Mouse (Mus musculus): ENCODE data around the gene Icam4. TPM values are rescaled to one million over a fixed set of nuclear protein-coding genes. Genes with fewer than 3 reads are reported as not detected.
A peak's percentile ranks its signal among the peaks of the same experiment; 100 is the strongest.

The Icam4 gene
- polyA plus RNA-seq, 1 experiment from 2014 or later, result 1.9 TPM

DNA sequence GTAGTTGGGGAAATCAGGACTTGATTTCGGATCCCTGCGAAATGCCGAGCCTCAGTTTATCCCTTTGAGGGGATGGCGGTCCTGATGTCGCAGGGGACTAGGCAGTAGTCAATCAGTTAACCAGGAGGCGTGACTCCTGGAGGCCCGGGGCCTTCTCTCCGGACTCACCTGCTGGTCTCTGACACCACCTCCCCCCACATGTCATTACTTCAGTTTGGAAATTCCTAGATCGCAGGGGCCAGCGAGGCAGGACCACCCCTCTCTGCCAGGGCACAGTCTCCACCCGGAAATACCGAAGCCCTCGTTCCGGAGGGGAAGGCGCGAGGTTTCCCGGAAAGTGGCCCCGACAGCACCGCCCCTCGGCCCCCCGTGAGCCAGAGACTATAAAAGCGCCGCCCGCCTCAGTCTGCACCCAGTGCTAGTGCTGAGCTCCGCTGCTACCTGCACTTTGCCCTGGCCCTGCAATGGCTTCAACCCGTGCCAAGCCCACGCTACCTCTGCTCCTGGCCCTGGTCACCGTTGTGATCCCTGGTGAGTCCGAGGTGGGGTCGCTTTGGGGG lies 13.5 kb upstream of the Icam4 start, which contains the start of gene Icam1:
Icam1 (plus strand) TSS at position 415 of the 560 bp plus-strand sequence.
- no peaks in the 10 kb centered on the region for H3K9me3 ChIP-seq
- no peak within 1 kb of the TSS for H3K27ac ChIP-seq
- peaks cover 12% of the 10 kb centered on the region for H3K4me1 ChIP-seq
- H3K4me3 ChIP-seq (replicated peaks), result peak within 1 kb of the TSS; percentile 25
- H3K4me2 ChIP-seq, result peak within 1 kb of the TSS; percentile 41
- H3K36me3 ChIP-seq (replicated peaks), result no peaks in the 10 kb centered on the region
- 1% methylated on average over 30 of the region's 30 CpGs for WGBS
- peak within 1 kb of the TSS; percentile 21 for H3K9ac ChIP-seq
- no peak for ATAC-seq (ENCODE audit: low FRiP score)
- peaks cover 79% of the 10 kb centered on the region for H3K27me3 ChIP-seq

DNA sequence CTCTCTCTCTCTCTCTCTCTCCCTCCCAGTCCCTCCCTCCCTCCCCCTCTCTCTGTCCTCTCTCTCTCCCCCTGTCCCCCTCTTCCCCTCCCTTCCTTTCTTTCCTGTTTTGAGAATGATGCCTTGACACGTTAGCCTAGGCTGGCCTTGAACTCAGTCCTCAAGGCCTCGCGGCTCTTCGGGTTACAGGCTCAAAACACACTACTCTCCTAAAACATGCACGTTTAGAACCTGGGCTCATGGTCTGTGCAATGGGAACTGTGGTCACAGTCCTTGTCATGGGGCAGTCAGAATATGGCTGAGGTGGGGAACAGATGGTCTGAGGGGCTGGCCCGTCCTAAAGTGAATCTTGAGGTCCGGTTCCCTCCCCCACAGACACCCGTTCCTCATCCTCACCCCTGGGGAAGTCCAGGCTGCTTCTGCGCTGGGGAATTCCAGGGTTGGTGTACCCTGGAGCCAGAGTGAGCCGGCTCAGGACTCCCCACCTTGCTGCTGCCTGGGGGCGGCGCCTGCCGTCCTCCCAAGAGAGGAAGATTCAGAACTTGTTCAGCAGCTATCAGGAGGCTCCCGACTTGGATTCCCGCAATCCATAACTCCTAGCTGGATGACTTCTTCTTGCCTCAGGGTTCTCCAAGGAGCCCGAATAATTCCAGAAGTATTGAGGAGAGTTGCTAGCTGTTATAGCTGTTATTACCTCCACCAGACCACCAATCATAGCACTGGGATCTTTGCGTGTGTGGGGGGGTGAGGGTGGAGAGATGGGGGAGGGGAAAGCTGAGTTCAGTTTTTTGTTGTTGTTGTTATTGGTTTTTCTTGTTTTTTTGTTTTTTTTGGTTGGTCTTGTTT lies 12.6 kb upstream of the Icam4 start:
- Histone ChIP-seq H3K27ac (no peak overlapping the region), H3K36me3 (replicated peaks) (no peaks in the 10 kb centered on the region), H3K4me3 (replicated peaks) (peak overlapping the region; percentile 25; the same call in 1 of the 2 replicates), H3K9ac (0 out of 2 replicates have a peak overlapping the region, but pooled peaks have one; percentile 21), H3K4me2 (no peak overlapping the region), H3K9me3 (no peaks in the 10 kb centered on the region), H3K4me1 (peaks cover 12% of the 10 kb centered on the region), H3K27me3 (peaks cover 77% of the 10 kb centered on the region)
- 8% methylated on average over 17 of the region's 17 CpGs for WGBS
- no peak for ATAC-seq (ENCODE audit: low FRiP score)

GRCm38 (mm10) chr9:21017177-21017575 lies 12.0 kb upstream of the Icam4 start:
- no peak overlapping the region for H3K4me3 ChIP-seq (replicated peaks)
- no peak overlapping the region for H3K27ac ChIP-seq
- peaks cover 72% of the 10 kb centered on the region for H3K27me3 ChIP-seq
- 33% methylated on average over 4 of the region's 4 CpGs for WGBS
- no peak overlapping the region for H3K4me2 ChIP-seq
- no peaks in the 10 kb centered on the region for H3K9me3 ChIP-seq
- no peak for ATAC-seq (ENCODE audit: low FRiP score)
- no peak overlapping the region for H3K9ac ChIP-seq
- peaks cover 12% of the 10 kb centered on the region for H3K4me1 ChIP-seq
- no peaks in the 10 kb centered on the region for H3K36me3 ChIP-seq (replicated peaks)

DNA sequence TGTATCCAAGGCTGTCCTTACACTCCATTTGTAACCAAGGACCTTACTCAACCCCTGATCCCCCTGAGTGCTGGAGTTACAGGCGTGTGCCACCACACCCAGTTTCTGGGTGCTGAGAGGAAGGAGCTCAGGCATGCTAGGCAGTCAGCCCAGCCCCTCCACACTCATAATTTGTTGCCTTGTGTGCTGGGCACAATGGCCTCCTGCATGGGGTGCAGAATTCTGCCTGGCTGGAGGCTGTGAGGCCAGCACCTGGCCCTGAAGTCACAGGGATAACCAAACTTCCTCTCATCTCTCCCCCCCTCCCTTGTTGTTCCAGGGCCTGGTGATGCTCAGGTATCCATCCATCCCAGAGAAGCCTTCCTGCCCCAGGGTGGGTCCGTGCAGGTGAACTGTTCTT lies 10.6 kb upstream of the Icam4 start:
- H3K36me3 ChIP-seq (replicated peaks), result no peaks in the 10 kb centered on the region
- peaks cover 12% of the 10 kb centered on the region for H3K4me1 ChIP-seq
- no peak for ATAC-seq (ENCODE audit: low FRiP score)
- H3K9me3 ChIP-seq, result no peaks in the 10 kb centered on the region
- 70% methylated on average over 2 of the region's 2 CpGs for WGBS
- H3K4me3 ChIP-seq (replicated peaks), result no peak overlapping the region
- no peak overlapping the region for H3K9ac ChIP-seq
- H3K27ac ChIP-seq, result no peak overlapping the region
- H3K4me2 ChIP-seq, result no peak overlapping the region
- peaks cover 65% of the 10 kb centered on the region for H3K27me3 ChIP-seq

GRCm38 (mm10) chr9:21021363-21021762 lies 7.8 kb upstream of the Icam4 start:
- no peaks in the 10 kb centered on the region for H3K9me3 ChIP-seq
- H3K4me2 ChIP-seq, result no peak overlapping the region
- 77% methylated on average over 3 of the region's 3 CpGs for WGBS
- H3K4me1 ChIP-seq, result no peaks in the 10 kb centered on the region
- no peak for ATAC-seq (ENCODE audit: low FRiP score)
- no peak overlapping the region for H3K27ac ChIP-seq
- H3K27me3 ChIP-seq, result peaks cover 50% of the 10 kb centered on the region
- no peak overlapping the region for H3K9ac ChIP-seq
- no peak overlapping the region for H3K4me3 ChIP-seq (replicated peaks)
- no peaks in the 10 kb centered on the region for H3K36me3 ChIP-seq (replicated peaks)

DNA sequence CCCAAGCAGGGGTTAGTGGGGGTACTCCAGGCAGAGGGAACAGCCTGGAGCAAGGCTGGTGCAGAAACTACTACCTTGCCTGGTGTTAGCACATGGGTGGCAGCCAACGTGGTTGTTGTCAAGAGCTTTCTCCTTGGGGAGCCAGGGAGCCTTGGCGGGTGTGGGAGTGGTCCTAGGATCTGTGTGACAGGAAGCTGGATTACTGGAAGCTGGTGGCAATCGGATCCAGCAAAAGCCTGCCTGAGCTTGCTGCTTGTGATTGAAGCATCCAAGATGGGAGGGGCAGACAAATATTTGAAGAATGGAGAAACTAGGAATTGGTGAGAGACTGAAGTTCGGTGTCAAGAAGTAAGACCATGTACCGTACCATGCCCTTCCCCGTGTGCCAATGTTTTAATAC lies 6.9 kb upstream of the Icam4 start:
- Histone ChIP-seq H3K9ac (no peak overlapping the region), H3K4me2 (no peak overlapping the region), H3K36me3 (replicated peaks) (no peaks in the 10 kb centered on the region), H3K4me1 (no peaks in the 10 kb centered on the region), H3K27me3 (peaks cover 50% of the 10 kb centered on the region), H3K9me3 (no peaks in the 10 kb centered on the region), H3K27ac (no peak overlapping the region), H3K4me3 (replicated peaks) (no peak overlapping the region)
- ATAC-seq (ENCODE audit: low FRiP score), result no peak
- WGBS, result 66% methylated on average over 6 of the region's 6 CpGs

GRCm38 (mm10) chr9:21022726-21023125 lies 6.4 kb upstream of the Icam4 start:
- no peaks in the 10 kb centered on the region for H3K36me3 ChIP-seq (replicated peaks)
- H3K4me2 ChIP-seq, result no peak overlapping the region
- no peaks in the 10 kb centered on the region for H3K9me3 ChIP-seq
- no peak overlapping the region for H3K27ac ChIP-seq
- 74% methylated on average over 1 of the region's 1 CpGs for WGBS
- no peak overlapping the region for H3K9ac ChIP-seq
- peaks cover 50% of the 10 kb centered on the region for H3K27me3 ChIP-seq
- H3K4me1 ChIP-seq, result peaks cover 3% of the 10 kb centered on the region; the same call in 1 of the 2 replicates
- no peak for ATAC-seq (ENCODE audit: low FRiP score)
- H3K4me3 ChIP-seq (replicated peaks), result no peak overlapping the region

- Histone ChIP-seq H3K4me1 (peaks cover 19% of the 10 kb centered on the region), H3K27ac (no peak overlapping the region), H3K4me3 (replicated peaks) (no peak overlapping the region), H3K9ac (no peak overlapping the region), H3K4me2 (no peak overlapping the region), H3K27me3 (peaks cover 58% of the 10 kb centered on the region), H3K9me3 (no peaks in the 10 kb centered on the region), H3K36me3 (replicated peaks) (no peaks in the 10 kb centered on the region)
- no peak for ATAC-seq (ENCODE audit: low FRiP score)
- 74% methylated on average over 19 of the region's 19 CpGs for WGBS
Measured at GRCm38 (mm10) chr9:21025258-21025810, 3.8 kb upstream of the Icam4 start.

DNA sequence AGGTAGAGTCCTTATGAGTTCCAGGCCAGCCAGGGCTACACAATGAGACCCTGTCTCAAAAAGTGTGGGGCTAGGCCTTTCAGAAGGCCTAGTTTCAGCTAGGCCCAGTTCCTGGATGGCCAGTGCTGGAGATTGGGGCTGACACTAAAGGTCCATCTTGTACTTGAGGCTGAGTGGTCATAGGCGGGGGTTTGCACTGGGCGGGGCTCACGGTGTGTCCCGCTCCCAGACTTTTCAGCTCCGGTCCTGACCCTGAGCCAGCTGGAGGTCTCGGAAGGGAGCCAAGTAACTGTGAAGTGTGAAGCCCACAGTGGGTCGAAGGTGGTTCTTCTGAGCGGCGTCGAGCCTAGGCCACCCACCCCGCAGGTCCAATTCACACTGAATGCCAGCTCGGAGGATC lies 2.3 kb upstream of the Icam4 start:
- H3K27me3 ChIP-seq, result peaks cover 73% of the 10 kb centered on the region
- ATAC-seq (ENCODE audit: low FRiP score), result no peak

DNA sequence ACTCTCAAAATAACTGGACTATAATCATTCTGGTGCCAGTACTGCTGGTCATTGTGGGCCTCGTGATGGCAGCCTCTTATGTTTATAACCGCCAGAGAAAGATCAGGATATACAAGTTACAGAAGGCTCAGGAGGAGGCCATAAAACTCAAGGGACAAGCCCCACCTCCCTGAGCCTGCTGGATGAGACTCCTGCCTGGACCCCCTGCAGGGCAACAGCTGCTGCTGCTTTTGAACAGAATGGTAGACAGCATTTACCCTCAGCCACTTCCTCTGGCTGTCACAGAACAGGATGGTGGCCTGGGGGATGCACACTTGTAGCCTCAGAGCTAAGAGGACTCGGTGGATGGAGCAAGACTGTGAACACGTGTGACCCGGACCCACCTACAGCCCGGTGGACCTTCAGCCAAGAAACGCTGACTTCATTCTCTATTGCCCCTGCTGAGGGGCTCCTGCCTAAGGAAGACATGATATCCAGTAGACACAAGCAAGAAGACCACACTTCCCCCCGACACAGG lies 1.3 kb upstream of the Icam4 start:
- Histone ChIP-seq H3K4me3 (replicated peaks) (no peak overlapping the region), H3K9ac (no peak overlapping the region), H3K27me3 (peaks cover 77% of the 10 kb centered on the region), H3K36me3 (replicated peaks) (no peaks in the 10 kb centered on the region), H3K27ac (no peak overlapping the region), H3K4me2 (no peak overlapping the region), H3K4me1 (peaks cover 44% of the 10 kb centered on the region), H3K9me3 (no peaks in the 10 kb centered on the region)
- WGBS, result 64% methylated on average over 8 of the region's 8 CpGs
- ATAC-seq (ENCODE audit: low FRiP score), result no peak

More for the DNA sequence above, 2.3 kb upstream of the Icam4 start:
- Histone ChIP-seq H3K9ac (no peak overlapping the region), H3K36me3 (replicated peaks) (no peaks in the 10 kb centered on the region), H3K27ac (no peak overlapping the region), H3K4me1 (peaks cover 34% of the 10 kb centered on the region), H3K4me3 (replicated peaks) (no peak overlapping the region), H3K9me3 (no peaks in the 10 kb centered on the region), H3K4me2 (no peak overlapping the region)
- 83% methylated on average over 12 of the region's 12 CpGs for WGBS

GRCm38 (mm10) chr9:21028560-21029110 lies 538 bp upstream of the Icam4 start:
- no peak overlapping the region for H3K27ac ChIP-seq
- H3K27me3 ChIP-seq, result peaks cover 85% of the 10 kb centered on the region
- peaks cover 52% of the 10 kb centered on the region for H3K4me1 ChIP-seq
- H3K4me3 ChIP-seq (replicated peaks), result no peak overlapping the region
- 71% methylated on average over 6 of the region's 6 CpGs for WGBS
- no peaks in the 10 kb centered on the region for H3K9me3 ChIP-seq
- H3K4me2 ChIP-seq, result no peak overlapping the region
- no peaks in the 10 kb centered on the region for H3K36me3 ChIP-seq (replicated peaks)
- ATAC-seq (ENCODE audit: low FRiP score), result no peak
- H3K9ac ChIP-seq, result no peak overlapping the region

DNA sequence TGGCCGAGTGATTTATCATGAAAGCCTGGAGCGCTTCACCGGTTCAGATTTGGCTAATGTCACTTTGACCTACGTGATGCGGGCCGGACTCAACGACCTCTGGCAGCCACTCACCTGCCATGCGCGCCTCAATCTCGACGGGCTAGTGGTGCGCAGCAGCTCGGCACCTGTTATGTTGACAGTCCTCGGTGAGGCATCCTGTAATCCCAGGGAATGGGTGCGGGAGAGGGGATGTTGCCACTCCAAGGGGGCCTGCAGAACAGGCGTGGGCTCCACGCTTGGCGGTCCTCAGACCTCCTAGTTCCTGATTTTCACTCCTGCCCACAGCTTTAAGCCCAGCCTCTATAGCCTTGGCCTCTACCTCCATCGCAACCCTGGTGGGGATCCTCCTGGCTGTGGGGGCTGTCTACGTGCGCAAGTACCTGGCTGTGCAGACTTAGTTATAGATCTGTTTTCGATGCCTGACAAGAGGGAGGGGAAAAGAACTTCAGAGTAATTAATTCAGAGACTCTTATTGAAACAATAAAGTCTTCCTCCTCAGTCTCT lies 955 bp downstream of the Icam4 start:
- ATAC-seq (ENCODE audit: low FRiP score), result no peak
- H3K4me2 ChIP-seq, result peak overlapping the region; percentile 87
- peaks cover 53% of the 10 kb centered on the region for H3K4me1 ChIP-seq
- H3K9ac ChIP-seq, result no peak overlapping the region
- no peaks in the 10 kb centered on the region for H3K36me3 ChIP-seq (replicated peaks)
- no peak overlapping the region for H3K27ac ChIP-seq
- no peaks in the 10 kb centered on the region for H3K9me3 ChIP-seq
- H3K27me3 ChIP-seq, result peaks cover 99% of the 10 kb centered on the region
- WGBS, result 20% methylated on average over 22 of the region's 22 CpGs
- 0 out of 2 replicates have a peak overlapping the region, but pooled peaks have one; percentile 1 for H3K4me3 ChIP-seq (replicated peaks)
